18 mouse cellular contexts compared by ENCODE assay signal in the genomic region with DNA sequence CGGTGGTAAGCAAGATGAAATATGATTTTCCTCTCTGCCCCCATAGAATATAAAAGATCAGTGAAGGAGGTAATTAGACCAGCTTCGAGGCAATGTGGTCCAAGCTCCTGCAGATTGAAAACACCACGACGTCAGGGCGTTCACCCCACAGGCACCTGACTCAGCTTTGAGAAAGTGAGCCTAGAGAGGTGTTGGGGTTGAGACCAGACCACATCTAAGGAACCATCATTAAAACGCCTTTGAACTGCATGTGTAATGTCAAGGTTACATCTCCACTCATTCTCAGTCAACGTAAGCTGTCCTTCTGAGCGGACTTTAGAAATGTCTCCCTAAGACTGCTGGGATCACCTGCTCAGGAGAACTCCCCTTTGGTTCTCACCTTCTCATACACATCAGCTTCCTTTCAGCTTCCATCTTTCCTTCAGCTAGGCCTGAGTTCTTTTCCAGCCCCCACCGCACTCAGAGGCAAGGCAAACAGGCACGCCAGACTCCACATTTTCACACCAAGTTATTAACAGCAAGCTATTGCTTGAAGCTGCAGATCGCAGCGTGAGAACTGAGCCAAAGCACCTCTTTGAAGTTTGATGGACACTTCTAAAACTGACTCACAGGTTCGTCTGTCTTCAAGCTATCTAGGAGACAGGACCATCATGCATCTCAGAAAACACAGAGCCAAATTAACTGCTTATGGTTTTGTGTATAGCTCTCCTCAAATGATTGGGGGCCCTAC.
DNase-seq lines count a peak whose midpoint lies in the region; ATAC-seq lines count a peak whose summit lies in the region.
"Had no signal": no experiment of that assay in that cellular context is flagged by ENCODE, and none has a peak within 500 bp of the region (broad histone marks: within the 10 kb centered on the region; RNA-seq: fewer than 3 reads in every experiment).

No protein-coding gene starts in this region.

- intact Hi-C loops in left cerebral cortex, postnatal 14 days (cut with DNase I): loop anchor here (10.0 kb wide), 1 partner anchor 274 kb away; no protein-coding TSS in a partner anchor

- ATAC-seq in megakaryocyte, adult 5-6 weeks (ENCODE audit: poor library complexity, severe bottlenecking): peak; percentile 38
- ATAC-seq: intestine, embryonic 15.5 days; Patski had no signal

- peak; percentile 11 for DNase-seq in adrenal gland, adult 2 months
- no peak for DNase-seq in adrenal gland, adult 18-20 months (ENCODE audit: low spot score in 2 of 2)
- DNase-seq in spleen, postnatal 36 days (ENCODE audit: low spot score in 2 of 2): peak; percentile 10 to 20
- no peak for DNase-seq in spleen, adult 18-20 months
- DNase-seq in left cerebral cortex, postnatal 14 days (ENCODE audit: low spot score in 2 of 2): no peak
- no peak for DNase-seq in urinary bladder, postnatal 4 days (ENCODE audit: low spot score in 2 of 2)
- DNase-seq: adrenal gland, postnatal 14 days; cerebellum, adult 9-11 months; gastrocnemius, adult 2 months; heart, postnatal 10 days; kidney, adult 8-10 months; kidney, postnatal 14 days; retina, postnatal 1 day; right cerebral cortex, postnatal 25 days; thymus, postnatal 25 days had no signal

Comparison
In these comparisons a context has a peak if more than half of its experiments do, and no peak if none do; other contexts are left out.
1. DNase-seq: peak in adrenal gland, adult 2 months (single experiment) and spleen, postnatal 36 days (2 of 2); none in adrenal gland, adult 18-20 months (0 of 2), spleen, adult 18-20 months (0 of 2), left cerebral cortex, postnatal 14 days (0 of 2) and urinary bladder, postnatal 4 days (0 of 2).